Mouse (Mus musculus): Measurements from ENCODE around the gene Ltk.
"Not testable (repeated sequence)": the region's sequence is repeated elsewhere in the genome, so short reads cannot be mapped to it uniquely, and the experiment has no call there.

The Ltk gene

DNA sequence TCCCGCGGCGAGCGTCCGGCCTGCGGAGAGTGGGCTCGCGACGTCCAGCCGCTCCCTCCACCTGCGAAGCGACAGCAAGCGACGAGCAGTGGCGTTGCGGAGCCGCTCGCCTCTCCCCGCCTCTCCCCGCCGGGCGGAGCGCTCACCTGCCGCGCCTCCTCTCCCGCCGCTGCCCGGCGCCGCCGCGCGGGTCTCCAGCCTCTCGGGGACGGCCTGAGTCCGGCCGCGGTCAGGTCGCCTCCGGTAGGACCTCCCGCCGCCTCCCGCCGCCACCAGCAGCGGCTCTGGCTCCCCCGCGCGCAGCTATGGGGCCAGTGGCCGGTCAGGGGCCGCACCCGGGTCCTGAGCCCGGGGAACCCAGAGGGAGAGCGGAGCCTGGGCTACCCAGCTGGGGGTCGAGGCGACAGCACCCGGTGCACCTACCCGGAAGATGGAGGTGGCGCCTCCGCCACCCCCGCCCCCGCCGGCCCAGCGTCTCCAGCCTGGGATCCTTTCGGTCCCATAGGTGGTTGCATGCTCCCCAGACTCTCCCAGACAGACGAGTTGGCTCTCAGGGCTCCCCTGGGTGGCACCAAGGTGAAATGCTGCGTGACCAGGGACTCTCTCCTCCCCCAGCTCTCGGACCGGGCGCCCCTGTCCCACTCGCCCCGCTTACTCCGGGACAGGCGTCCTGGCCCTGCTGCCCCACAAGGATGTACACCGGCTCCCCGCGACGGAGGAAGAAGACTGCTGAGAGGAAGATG lies 2.0 kb downstream of the Ltk start:
- peak; percentile 64 for DNase-seq

DNA sequence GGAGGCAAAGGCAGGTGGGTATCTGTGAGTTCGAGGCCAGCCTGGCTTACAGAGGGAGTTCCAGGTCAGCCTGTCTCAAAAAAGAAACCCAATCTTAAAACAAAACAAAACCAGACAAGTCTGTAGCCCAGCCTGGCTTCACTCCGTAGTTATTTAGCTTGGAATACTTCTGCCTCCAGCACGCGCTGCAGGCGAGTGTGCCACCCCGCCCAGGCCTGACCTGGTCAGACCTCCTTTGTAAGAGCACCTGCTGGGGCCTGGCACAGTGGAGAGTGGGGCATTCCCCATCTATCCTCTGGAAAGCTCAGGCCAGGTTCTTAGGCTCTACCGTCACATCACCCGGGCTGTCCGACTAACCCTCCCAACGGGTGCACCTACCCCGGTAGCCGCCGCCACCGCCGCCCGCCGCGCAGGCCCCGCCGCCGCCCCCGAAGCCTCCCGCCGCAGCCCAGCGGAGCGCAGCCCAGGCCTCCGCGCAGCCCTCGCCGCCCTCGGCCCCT lies 2.6 kb downstream of the Ltk start:
- DNase-seq = no peak

GRCm38 (mm10) chr2:119749260-119749659 lies 11.0 kb downstream of the Ltk start:
- DNase-seq = no peak

DNA sequence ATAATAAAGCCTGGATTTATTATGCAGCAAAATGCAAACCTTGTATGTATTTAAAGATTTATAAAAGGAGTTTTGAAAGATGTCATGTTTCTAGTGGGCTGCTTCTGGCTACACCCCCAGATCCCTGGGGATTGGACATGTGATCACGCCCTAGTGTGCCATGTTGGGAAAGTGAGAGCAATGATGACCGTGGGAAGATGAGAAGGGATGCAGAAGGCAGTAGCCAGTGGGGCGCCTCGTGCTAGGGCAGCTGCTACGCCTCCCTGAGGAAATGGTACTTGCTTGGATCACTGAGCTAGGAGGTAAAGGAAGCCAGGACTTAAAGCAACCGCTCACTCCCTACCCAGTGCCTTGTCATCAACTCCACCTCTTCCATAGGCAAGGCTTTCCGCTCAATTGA lies 12.7 kb downstream of the Ltk start:
- DNase-seq = peak; percentile 38

DNA sequence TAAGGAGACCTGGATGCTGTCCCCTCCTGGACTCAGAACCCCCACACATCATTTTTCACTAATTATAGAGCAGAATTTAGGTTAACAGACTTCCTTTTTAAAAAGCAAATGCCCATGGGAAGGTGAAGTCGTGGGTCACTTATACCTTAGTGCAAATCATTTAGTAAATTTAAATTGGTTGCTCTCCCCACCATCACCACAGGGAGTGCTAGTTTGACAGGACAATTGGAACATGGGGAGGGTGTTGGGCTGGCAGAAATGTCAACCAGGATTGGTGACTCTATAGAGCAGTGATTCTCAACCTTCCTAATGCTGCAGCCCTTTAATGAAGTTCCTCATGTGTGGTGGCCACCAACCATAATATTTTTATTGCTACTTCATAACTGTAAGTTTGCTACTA lies 14.9 kb downstream of the Ltk start:
- DNase-seq = peak; percentile 64

GRCm38 (mm10) chr2:119744163-119745111 lies 15.8 kb downstream of the Ltk start:
- peak; percentile 46 for DNase-seq

GRCm38 (mm10) chr2:119743808-119744162 lies 16.4 kb downstream of the Ltk start:
- peak; percentile 14 for DNase-seq

- DNase-seq = peak; percentile 32
Observed at GRCm38 (mm10) chr2:119743176-119743807, 16.9 kb downstream of the Ltk start.

- DNase-seq = peak; percentile 49
Observed at GRCm38 (mm10) chr2:119742461-119743175, 17.6 kb downstream of the Ltk start.

DNA sequence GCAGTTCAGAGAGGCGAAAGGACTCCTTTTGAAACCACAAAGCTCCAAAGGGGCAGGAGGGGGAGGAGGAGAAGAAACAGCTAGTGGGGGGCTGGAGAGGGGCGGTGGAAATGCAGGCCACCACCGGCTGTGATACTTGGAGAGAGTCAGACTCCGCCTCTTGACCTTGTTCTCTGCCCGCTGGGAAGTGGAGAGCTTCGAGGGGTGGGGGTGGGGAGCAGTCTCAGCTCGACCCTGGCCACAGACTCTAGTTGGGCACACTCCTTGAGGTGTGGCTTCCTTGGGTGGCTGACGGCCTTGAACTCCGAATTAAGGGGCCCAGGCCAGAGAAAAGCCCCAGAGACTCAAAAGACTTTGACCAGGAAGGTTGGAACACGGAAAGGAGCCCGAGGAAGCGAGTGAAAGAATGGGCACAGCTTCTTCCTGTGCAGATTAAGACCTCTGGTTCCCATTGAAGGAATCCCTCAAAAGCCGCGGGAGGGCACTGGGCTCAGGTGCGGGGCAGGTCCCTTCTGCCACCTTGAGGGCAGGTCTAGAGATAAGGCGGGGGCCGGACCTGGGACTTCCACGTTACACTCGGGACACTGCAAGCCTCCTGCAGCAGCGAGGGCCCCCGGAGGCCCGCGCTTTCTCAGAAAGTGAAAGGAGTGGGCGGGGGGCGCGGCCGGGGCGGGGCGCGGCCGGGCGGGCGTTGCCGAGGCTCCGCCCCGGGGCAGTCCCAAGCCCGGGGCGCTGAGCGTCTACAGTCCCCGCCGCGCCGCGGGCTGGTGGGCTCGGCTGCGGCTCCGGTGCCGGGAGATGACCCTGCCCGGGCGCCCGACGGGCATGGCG lies 18.4 kb downstream of the Ltk start, which contains the start of gene Itpka:
Gene Itpka (plus strand): TSS at position 757 of the 831 bp plus-strand sequence.
- DNase-seq = peak; percentile 94

DNA sequence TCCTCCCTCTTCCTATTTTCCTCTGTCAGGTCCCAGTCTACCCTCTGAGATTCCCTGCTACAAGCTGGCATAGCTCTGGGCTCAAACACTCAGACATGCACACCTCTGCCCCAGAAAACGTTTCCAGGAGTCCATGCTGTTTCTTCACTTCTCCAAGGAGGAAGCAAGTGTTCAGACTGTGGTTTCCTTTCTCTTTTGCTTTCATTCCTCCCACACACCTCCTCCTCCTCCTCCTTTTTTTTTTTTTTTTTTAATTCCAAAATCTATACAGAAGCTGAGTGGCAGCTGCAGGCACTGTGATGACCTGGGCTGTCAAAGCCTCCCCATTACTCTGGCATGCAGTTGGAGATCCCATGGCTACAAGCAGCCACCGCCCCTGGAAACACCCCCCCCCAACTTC lies 19.7 kb downstream of the Ltk start:
- no peak for DNase-seq

DNA sequence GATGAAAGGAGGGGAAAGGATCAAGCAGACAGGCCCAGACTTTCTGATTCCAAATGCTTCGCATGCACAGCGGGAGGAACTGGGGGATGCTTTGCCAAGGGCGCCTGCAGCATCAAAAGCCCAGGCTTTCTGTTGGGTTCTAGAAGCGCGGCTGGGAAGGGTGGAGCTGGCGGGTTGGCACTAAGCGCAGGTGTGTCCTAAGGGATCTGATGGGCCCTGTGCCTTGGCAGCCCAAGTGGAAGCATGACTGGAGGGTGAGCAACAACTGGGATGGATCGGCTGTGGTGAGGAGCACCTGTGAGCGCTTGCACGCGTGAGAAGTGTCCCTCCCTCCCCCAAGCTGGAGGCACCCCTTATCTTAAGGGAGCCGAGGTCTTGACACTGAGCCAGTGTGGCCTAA lies 23.1 kb downstream of the Ltk start:
- peak; percentile 5 for DNase-seq

DNA sequence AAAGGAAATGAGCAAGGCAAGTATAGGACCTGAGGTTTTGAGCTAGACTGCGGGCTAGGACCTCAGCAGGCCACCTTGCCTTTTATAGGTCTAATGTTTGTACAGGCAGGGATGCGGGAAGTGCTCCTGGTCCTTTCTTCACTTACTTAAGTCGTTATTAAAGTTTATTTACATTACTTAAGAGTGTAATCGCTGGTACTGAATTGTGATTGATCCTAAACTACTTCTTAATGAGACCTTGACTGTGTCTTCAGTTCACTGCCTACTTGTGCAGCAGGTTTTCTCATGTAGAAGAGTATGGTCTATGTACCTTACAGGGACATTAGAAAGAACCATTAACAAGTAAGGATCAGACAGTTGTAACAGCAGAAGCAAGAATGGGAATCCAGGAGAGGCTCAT lies 29.5 kb downstream of the Ltk start:
- DNase-seq = no peak

- no peak for DNase-seq
Observed at GRCm38 (mm10) chr2:119727762-119728416, 32.3 kb downstream of the Ltk start.

DNA sequence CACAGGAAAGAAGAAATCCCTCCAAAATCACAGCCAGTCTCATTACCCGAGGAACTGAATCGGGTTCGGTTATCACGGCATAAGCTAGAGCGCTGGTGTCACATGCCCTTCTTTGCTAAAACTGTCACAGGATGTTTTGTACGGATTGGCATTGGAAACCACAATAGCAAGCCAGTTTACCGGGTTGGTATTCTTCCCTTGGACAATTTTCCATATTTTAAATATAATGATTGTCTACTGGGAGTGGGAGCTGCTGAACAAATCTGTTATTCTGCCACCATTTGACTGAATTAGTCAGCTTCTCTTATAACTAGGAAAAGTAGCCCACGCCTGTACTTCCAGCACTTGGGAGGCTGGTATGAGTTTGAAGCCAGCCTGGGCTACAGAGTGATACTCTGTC lies 39.2 kb downstream of the Ltk start:
- DNase-seq = no peak

- not testable (repeated sequence) for DNase-seq
Observed at GRCm38 (mm10) chr2:119715868-119716267, 44.4 kb downstream of the Ltk start.

DNA sequence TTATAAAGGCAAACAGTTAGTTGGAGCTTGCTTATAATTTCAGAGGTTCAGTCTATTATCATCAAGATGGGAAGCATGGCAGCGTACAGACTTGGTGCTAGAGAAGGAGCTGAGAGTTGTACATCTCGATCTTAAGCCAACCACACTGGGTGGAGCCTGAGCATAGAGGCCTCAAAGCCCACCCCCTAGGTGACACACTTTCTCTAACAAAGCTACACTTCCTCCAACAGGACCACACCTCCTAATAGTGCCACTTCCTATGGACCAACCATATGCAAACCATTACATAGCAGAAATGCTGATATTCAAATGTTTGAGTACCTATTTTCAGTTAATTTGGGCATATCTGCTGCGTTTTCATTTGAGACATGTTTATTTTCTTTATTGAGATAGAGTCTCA lies 50.2 kb downstream of the Ltk start:
- no peak for DNase-seq

- DNase-seq = no peak
Observed at GRCm38 (mm10) chr2:119707676-119708075, 52.6 kb downstream of the Ltk start.

GRCm38 (mm10) chr2:119703171-119703570 lies 57.1 kb downstream of the Ltk start:
- no peak for DNase-seq
